Mouse (Mus musculus) cerebellum, adult 2 months (tissue): ENCODE measurements at regions not wholly inside any gene's neighbourhood (a gene's known extent, or its start where the extent isn't known, plus 50 kb on each side); places are given as distances from the start of the nearest gene placed in this dataset.

Source experiments
- CTCF ChIP-seq: fragments of 200-500 bp; IDR thresholded peaks from 2 replicates; pipeline ENCODE4 v1.5.1; 2011; ENCODE audit warnings: low read depth, mild to moderate bottlenecking, control low read depth, low read length, moderate library complexity, borderline replicate concordance; ENCODE audit not compliant: insufficient read depth
- POLR2A ChIP-seq: fragments of 200-500 bp; IDR thresholded peaks from 2 replicates; pipeline ENCODE4 v1.6.1; 2011; ENCODE audit warnings: low read length, control low read depth, borderline replicate concordance; ENCODE audit not compliant: insufficient read depth

DNA sequence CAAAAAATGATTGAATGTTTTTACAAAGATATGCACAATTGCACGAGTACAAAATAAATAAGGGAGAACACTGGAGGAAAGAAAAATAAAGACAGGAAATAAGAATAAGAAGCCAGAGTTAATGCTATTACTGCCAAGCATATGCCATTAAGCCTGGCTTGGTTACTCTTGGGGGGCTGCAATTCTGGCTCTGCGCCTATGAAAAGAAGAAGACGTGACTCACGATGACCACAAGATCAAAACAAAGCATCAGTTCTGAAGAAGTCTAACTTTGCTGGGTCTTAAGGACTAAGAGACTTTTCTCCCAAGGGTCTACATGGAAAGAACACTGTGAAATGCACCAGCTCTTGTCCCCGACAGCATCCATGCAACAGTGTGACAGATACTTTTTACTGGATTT, 454.8 kb upstream of the Mpdz start:
- TF ChIP-seq CTCF (no peak), POLR2A (no peak)
